Mouse (Mus musculus) lung, postnatal 0 days (tissue): ENCODE data around the gene Nnat. TPM values are rescaled to one million over a fixed set of nuclear protein-coding genes. Genes with fewer than 3 reads are reported as not detected.

Experiments
- ATAC-seq: fragments of 200-750 bp; cut with Nextera tagmentation; 2 replicates; pipeline ENCODE4 v1.8.0; 2017; ENCODE audit warnings: moderate library complexity
- DNase-seq: peaks from one replicate; pipeline ENCODE4 v3.0.0-alpha.2; 2016; ENCODE audit warnings: low spot score
- H3K27ac ChIP-seq: fragments of 300-500 bp; sonication (generic); 2 replicates; pipeline ENCODE4 v1.5.1; 2014; ENCODE audit warnings: antibody characterized with exemption, mild to moderate bottlenecking, low read length, mixed read lengths
- H3K27me3 ChIP-seq: fragments of 300-500 bp; sonication (generic); replicated peaks from 2 replicates; pipeline ENCODE4 v1.6.1; 2014; ENCODE audit warnings: low read length, mixed read lengths; ENCODE audit not compliant: insufficient read depth
- H3K36me3 ChIP-seq: fragments of 300-500 bp; sonication (generic); 2 replicates; pipeline ENCODE4 v1.6.1; 2014; ENCODE audit warnings: low read length, mixed read lengths; ENCODE audit not compliant: insufficient read depth
- H3K4me1 ChIP-seq: fragments of 300-500 bp; sonication (generic); 2 replicates; pipeline ENCODE4 v1.6.1; 2014; ENCODE audit warnings: antibody characterized with exemption, low read depth, low read length, mixed read lengths; ENCODE audit not compliant: insufficient read depth
- H3K4me2 ChIP-seq: fragments of 300-500 bp; sonication (generic); replicated peaks from 2 replicates; pipeline ENCODE4 v1.6.1; 2014; ENCODE audit warnings: low read depth, mild to moderate bottlenecking, low read length, moderate library complexity, mixed read lengths
- H3K4me3 ChIP-seq: fragments of 300-500 bp; sonication (generic); 2 replicates; pipeline ENCODE4 v1.5.1; 2014; ENCODE audit warnings: low read depth, low read length
- H3K9ac ChIP-seq: fragments of 300-500 bp; sonication (generic); replicated peaks from 2 replicates; pipeline ENCODE4 v1.6.1; 2014; ENCODE audit warnings: low read depth, mild to moderate bottlenecking
- H3K9me3 ChIP-seq: fragments of 300-500 bp; sonication (generic); 2 replicates; pipeline ENCODE4 v1.6.1; 2016; ENCODE audit warnings: low read length, mixed read lengths
- CTCF ChIP-seq: IDR thresholded peaks from 2 replicates; pipeline ENCODE4 v1.5.1; 2016; ENCODE audit warnings: antibody characterized with exemption, mild to moderate bottlenecking
- EP300 ChIP-seq: IDR thresholded peaks from 2 replicates; pipeline ENCODE4 v1.6.1; 2016; ENCODE audit warnings: antibody characterized with exemption, mild to moderate bottlenecking, control low read depth
- whole genome bisulfite sequencing: fragments of 180-500 bp; shearing (Covaris S2); extraction: QIAGEN DNeasy Blood & Tissue Kit; methylation state at CpG from one replicate; pipeline ENCODE4 v1.1.7; 2014; 5-methylcytosine and 5-hydroxymethylcytosine counted together
- polyA plus RNA-seq: library from polyadenylated mRNA; unstranded; fragments of >200 nt; fragmentation: Nextera tagmentation; extraction: Ambion mirVana; gene quantifications from 2 replicates; pipeline ENCODE4 v1.2.1, GENCODE M21; 2015

Nnat gene
- polyA plus RNA-seq, result 101 and 151 TPM in 2 replicates

GRCm38 (mm10) chr2:157559858-157560257, at the start of gene Nnat:
Nnat (plus strand) TSS chr2:157560078.
- ATAC-seq (no peak), DNase-seq (no peak)
- H3K36me3 ChIP-seq, result 0 out of 2 replicates have a peak, but pooled peaks cover 4% of the 10 kb centered on the region
- TF ChIP-seq EP300, result no peak
- TF ChIP-seq CTCF, result no peak
- WGBS, result 41% methylated on average over 27 of the region's 27 CpGs
- peaks cover 4% of the 10 kb centered on the region for H3K9me3 ChIP-seq
- H3K4me3 ChIP-seq, result peak within 1 kb of the TSS; percentile 25
- H3K27me3 ChIP-seq, result no peaks in the 10 kb centered on the region
- H3K4me1 ChIP-seq, result peaks cover 10% of the 10 kb centered on the region
- H3K4me2 ChIP-seq, result peak within 1 kb of the TSS; percentile 56
- 0 out of 2 replicates have a peak within 1 kb of the TSS, but pooled peaks have one; percentile 1 for H3K27ac ChIP-seq
- H3K9ac ChIP-seq, result no peak within 1 kb of the TSS

- no peak for ATAC-seq
- 86% methylated on average over 9 of the region's 9 CpGs for WGBS
Observed at GRCm38 (mm10) chr2:157512859-157513258, 47.0 kb upstream of the Nnat start.

GRCm38 (mm10) chr2:157513737-157514208, 46.1 kb upstream of the Nnat start:
- H3K27ac ChIP-seq, result no peak overlapping the region
- H3K4me1 ChIP-seq, result no peaks in the 10 kb centered on the region
- ATAC-seq (no peak), DNase-seq (no peak)
- 35% methylated on average over 9 of the region's 9 CpGs for WGBS
- H3K4me2 ChIP-seq, result no peak overlapping the region
- TF ChIP-seq CTCF, result no peak
- no peak for TF ChIP-seq EP300
- H3K4me3 ChIP-seq, result no peak overlapping the region
- no peaks in the 10 kb centered on the region for H3K9me3 ChIP-seq
- no peaks in the 10 kb centered on the region for H3K27me3 ChIP-seq
- H3K36me3 ChIP-seq, result no peaks in the 10 kb centered on the region
- no peak overlapping the region for H3K9ac ChIP-seq

More at GRCm38 (mm10) chr2:157512859-157513258, 47.0 kb upstream of the Nnat start:
- TF ChIP-seq EP300 (no peak), CTCF (no peak)
- Histone ChIP-seq H3K4me1 (no peaks in the 10 kb centered on the region), H3K4me3 (no peak overlapping the region), H3K9ac (no peak overlapping the region), H3K36me3 (no peaks in the 10 kb centered on the region), H3K27ac (no peak overlapping the region), H3K4me2 (no peak overlapping the region), H3K9me3 (no peaks in the 10 kb centered on the region), H3K27me3 (no peaks in the 10 kb centered on the region)
- DNase-seq, result no peak

- Histone ChIP-seq H3K9ac (no peak overlapping the region), H3K4me1 (no peaks in the 10 kb centered on the region), H3K4me2 (no peak overlapping the region), H3K4me3 (no peak overlapping the region), H3K9me3 (no peaks in the 10 kb centered on the region), H3K36me3 (no peaks in the 10 kb centered on the region), H3K27ac (no peak overlapping the region), H3K27me3 (no peaks in the 10 kb centered on the region)
- no peak for TF ChIP-seq EP300
- TF ChIP-seq CTCF, result no peak
- WGBS, result 16% methylated on average over 4 of the region's 4 CpGs
- no peak for DNase-seq
- no peak for ATAC-seq
Observed at GRCm38 (mm10) chr2:157514353-157514752, 45.5 kb upstream of the Nnat start.

- Histone ChIP-seq H3K27me3 (no peaks in the 10 kb centered on the region), H3K9me3 (no peaks in the 10 kb centered on the region), H3K4me1 (no peaks in the 10 kb centered on the region), H3K4me2 (no peak overlapping the region), H3K4me3 (no peak overlapping the region), H3K27ac (no peak overlapping the region), H3K36me3 (no peaks in the 10 kb centered on the region), H3K9ac (no peak overlapping the region)
- DNase-seq (no peak), ATAC-seq (no peak)
- WGBS, result 49% methylated on average over 6 of the region's 6 CpGs
- TF ChIP-seq CTCF, result no peak
- TF ChIP-seq EP300, result no peak
Observed at GRCm38 (mm10) chr2:157517526-157517925, 42.4 kb upstream of the Nnat start.

GRCm38 (mm10) chr2:157518451-157518850, 41.4 kb upstream of the Nnat start:
- no peak overlapping the region for H3K4me3 ChIP-seq
- no peak for DNase-seq
- H3K9ac ChIP-seq, result no peak overlapping the region
- no peaks in the 10 kb centered on the region for H3K4me1 ChIP-seq
- WGBS, result 31% methylated on average over 7 of the region's 7 CpGs
- no peaks in the 10 kb centered on the region for H3K36me3 ChIP-seq
- no peak for ATAC-seq
- no peak overlapping the region for H3K27ac ChIP-seq
- H3K4me2 ChIP-seq, result no peak overlapping the region
- no peaks in the 10 kb centered on the region for H3K27me3 ChIP-seq
- no peak for TF ChIP-seq EP300
- TF ChIP-seq CTCF, result no peak
- H3K9me3 ChIP-seq, result no peaks in the 10 kb centered on the region

- H3K4me3 ChIP-seq, result no peak overlapping the region
- 64% methylated on average over 6 of the region's 6 CpGs for WGBS
- no peak for DNase-seq
Observed at GRCm38 (mm10) chr2:157519452-157519851, 40.4 kb upstream of the Nnat start.

More at GRCm38 (mm10) chr2:157519452-157519851, 40.4 kb upstream of the Nnat start:
- H3K9ac ChIP-seq, result no peak overlapping the region
- no peak overlapping the region for H3K27ac ChIP-seq
- no peak for ATAC-seq
- H3K4me1 ChIP-seq, result no peaks in the 10 kb centered on the region
- no peaks in the 10 kb centered on the region for H3K27me3 ChIP-seq
- H3K9me3 ChIP-seq, result no peaks in the 10 kb centered on the region
- TF ChIP-seq CTCF (no peak), EP300 (no peak)
- no peaks in the 10 kb centered on the region for H3K36me3 ChIP-seq
- H3K4me2 ChIP-seq, result no peak overlapping the region
